Mouse (Mus musculus): ENCODE data around the gene Unc13a.

GRCm38 (mm10) chr8:71676803-71677202, 5.2 kb upstream of the Unc13a start:
- TF ChIP-seq POLR2A (IDR thresholded peaks at IDR 0.05; ENCODE audit: borderline replicate concordance, insufficient read depth, low read length), result no peak
- TF ChIP-seq CTCF (IDR thresholded peaks at IDR 0.05; ENCODE audit: borderline replicate concordance, insufficient read depth, low read depth, low read length), result no peak

Data from cerebellum, adult 2 months (tissue).